Comparison of ENCODE assay signal across 10 mouse cellular contexts in the genomic region with DNA sequence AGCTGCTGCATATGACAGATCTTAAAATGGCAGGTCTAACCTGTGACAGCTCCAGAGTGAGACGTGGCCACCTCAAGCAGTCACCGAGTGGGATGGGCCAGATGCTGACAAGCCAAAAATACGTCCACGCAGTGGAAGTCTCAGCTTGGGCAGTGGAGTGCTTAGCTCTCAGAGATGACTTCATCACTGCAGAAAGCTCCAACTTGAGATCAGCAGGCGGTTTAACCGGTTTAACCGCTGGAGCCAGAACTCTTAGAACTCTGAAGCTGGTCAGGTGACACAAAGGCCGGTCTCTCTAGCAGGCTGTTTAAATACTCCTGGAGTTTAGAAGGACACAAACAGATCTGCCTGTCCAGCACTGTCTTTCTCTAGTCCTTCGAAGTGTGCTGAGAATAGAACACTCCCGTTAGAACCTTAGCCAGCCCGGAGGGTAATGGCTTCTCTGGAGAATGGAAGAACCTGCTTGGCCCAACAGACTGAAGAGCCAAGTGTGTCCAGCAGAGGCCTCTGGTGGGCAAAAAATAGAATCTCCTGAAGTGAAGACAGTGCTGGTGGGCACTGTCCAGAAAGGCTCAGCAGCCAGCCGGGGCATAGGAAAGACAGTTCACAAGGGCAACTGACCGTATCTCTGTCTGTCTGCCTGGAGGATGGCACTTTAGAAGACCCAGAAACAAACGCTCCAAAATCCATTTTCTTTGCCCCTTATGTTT. TPM values are rescaled to one million over a fixed set of nuclear protein-coding genes. Genes with fewer than 3 reads are reported as not detected.
A peak's percentile ranks its signal among the peaks of the same experiment; 100 is the strongest.
DNase-seq lines count a peak whose midpoint lies in the region; ATAC-seq lines count a peak whose summit lies in the region.
"Had no signal": no experiment of that assay in that cellular context is flagged by ENCODE, and none has a peak within 500 bp of the region (broad histone marks: within the 10 kb centered on the region; RNA-seq: fewer than 3 reads in every experiment).

No protein-coding gene starts in this region.

- WGBS in hindbrain, embryonic 10.5 days, result 76% methylated on average over 14 of the region's 14 CpGs
- 84% methylated on average over 14 of the region's 14 CpGs for WGBS in hindbrain, embryonic 13.5 days
- 73% methylated on average over 14 of the region's 14 CpGs for WGBS in embryonic facial prominence, embryonic 13.5 days
- 66% methylated on average over 14 of the region's 14 CpGs for WGBS in liver, embryonic 12.5 days (ENCODE audit: insufficient replicate concordance)

- H3K4me2 ChIP-seq in hindbrain, embryonic 13.5 days, result no peak overlapping the region
- H3K4me2 ChIP-seq in embryonic facial prominence, embryonic 13.5 days, result no peak overlapping the region
- H3K4me2 ChIP-seq in liver, embryonic 12.5 days, result no peak overlapping the region
- H3K4me2 ChIP-seq: limb, embryonic 15.5 days had no signal

- no peak overlapping the region for H3K9ac ChIP-seq in hindbrain, embryonic 13.5 days
- H3K9ac ChIP-seq in embryonic facial prominence, embryonic 13.5 days, result no peak overlapping the region
- no peak overlapping the region for H3K9ac ChIP-seq in liver, embryonic 12.5 days
- H3K9ac ChIP-seq: limb, embryonic 15.5 days had no signal

- peak overlapping the region; percentile 9; the same call in 1 of the 2 replicates for H3K27ac ChIP-seq in hindbrain, embryonic 10.5 days
- no peak overlapping the region for H3K27ac ChIP-seq in hindbrain, embryonic 13.5 days
- H3K27ac ChIP-seq in embryonic facial prominence, embryonic 13.5 days, result no peak overlapping the region; the same call in 1 of the 2 replicates
- H3K27ac ChIP-seq in liver, embryonic 12.5 days, result no peak overlapping the region
- H3K27ac ChIP-seq: limb, embryonic 15.5 days had no signal

- no peak for DNase-seq in hindbrain, embryonic 10.5 days (ENCODE audit: low spot score)
- DNase-seq in kidney, adult 9 months, result peak; percentile 15
- DNase-seq in lung, postnatal 4 days, result peak; percentile 71 to 83
- no peak for DNase-seq in left cerebral cortex, postnatal 10 days (ENCODE audit: extremely low spot score in 1 of 2, low spot score in 2 of 2)
- no peak for DNase-seq in cerebellum, postnatal 36 days
- DNase-seq: gastrocnemius, postnatal 14 days had no signal

- peaks cover 14% of the 10 kb centered on the region for H3K4me1 ChIP-seq in hindbrain, embryonic 10.5 days (replicated peaks)
- H3K4me1 ChIP-seq in hindbrain, embryonic 13.5 days (replicated peaks), result no peaks in the 10 kb centered on the region
- H3K4me1 ChIP-seq in embryonic facial prominence, embryonic 13.5 days, result no peaks in the 10 kb centered on the region
- H3K4me1 ChIP-seq in liver, embryonic 12.5 days, result no peaks in the 10 kb centered on the region
- H3K4me1 ChIP-seq: limb, embryonic 15.5 days had no signal

- H3K9me3 ChIP-seq in hindbrain, embryonic 10.5 days, result no peaks in the 10 kb centered on the region
- no peaks in the 10 kb centered on the region for H3K9me3 ChIP-seq in hindbrain, embryonic 13.5 days
- H3K9me3 ChIP-seq in embryonic facial prominence, embryonic 13.5 days, result no peaks in the 10 kb centered on the region
- no peaks in the 10 kb centered on the region for H3K9me3 ChIP-seq in liver, embryonic 12.5 days (replicated peaks)
- H3K9me3 ChIP-seq: limb, embryonic 15.5 days had no signal

- no peaks in the 10 kb centered on the region; the same call in 1 of the 2 replicates for H3K27me3 ChIP-seq in hindbrain, embryonic 10.5 days (ENCODE audit: insufficient read depth, poor library complexity, severe bottlenecking)
- H3K27me3 ChIP-seq in hindbrain, embryonic 13.5 days, result no peaks in the 10 kb centered on the region
- H3K27me3 ChIP-seq in embryonic facial prominence, embryonic 13.5 days, result no peaks in the 10 kb centered on the region
- no peaks in the 10 kb centered on the region for H3K27me3 ChIP-seq in liver, embryonic 12.5 days (replicated peaks)
- H3K27me3 ChIP-seq: limb, embryonic 15.5 days had no signal

- H3K4me3 ChIP-seq in hindbrain, embryonic 10.5 days, result no peak overlapping the region
- no peak overlapping the region for H3K4me3 ChIP-seq in hindbrain, embryonic 13.5 days
- no peak overlapping the region for H3K4me3 ChIP-seq in embryonic facial prominence, embryonic 13.5 days
- no peak overlapping the region for H3K4me3 ChIP-seq in liver, embryonic 12.5 days
- H3K4me3 ChIP-seq: limb, embryonic 15.5 days had no signal

- H3K36me3 ChIP-seq in hindbrain, embryonic 10.5 days, result no peaks in the 10 kb centered on the region
- no peaks in the 10 kb centered on the region for H3K36me3 ChIP-seq in hindbrain, embryonic 13.5 days
- no peaks in the 10 kb centered on the region for H3K36me3 ChIP-seq in embryonic facial prominence, embryonic 13.5 days
- H3K36me3 ChIP-seq in liver, embryonic 12.5 days, result no peaks in the 10 kb centered on the region
- H3K36me3 ChIP-seq: limb, embryonic 15.5 days had no signal

- intact Hi-C loops in left cerebral cortex, postnatal 10 days (cut with DNase I), result no loop called here

- no peak for ATAC-seq in hindbrain, embryonic 13.5 days (ENCODE audit: low FRiP score)
- peak; percentile 64; the same call in 1 of the 2 replicates for ATAC-seq in embryonic facial prominence, embryonic 13.5 days (ENCODE audit: insufficient number of reproducible peaks, insufficient read depth, low FRiP score, low TSS enrichment, low read depth)
- no peak for ATAC-seq in liver, embryonic 12.5 days

RNA-seq across cellular contexts. Expression of gene Fam189a1, which starts 57.0 kb away (rescaled TPM):
- polyA plus RNA-seq in hindbrain, embryonic 10.5 days (2016; fragmentation: Nextera tagmentation; extraction: Ambion mirVana), result 1.3 and 2.4 TPM in 2 replicates
- 8.5 and 8.7 TPM in 2 replicates for polyA plus RNA-seq in hindbrain, embryonic 13.5 days (2015; fragmentation: Nextera tagmentation; extraction: Ambion mirVana)
- polyA plus RNA-seq in embryonic facial prominence, embryonic 13.5 days (2015; fragmentation: Nextera tagmentation; extraction: Ambion mirVana), result 3.5 TPM in 2 replicates
- not detected in 2 replicates for polyA plus RNA-seq in liver, embryonic 12.5 days (2016; fragmentation: Nextera tagmentation; extraction: Ambion mirVana)
- 10 to 100 TPM; 52.2 to 59.0 TPM for total RNA-seq in left cerebral cortex, postnatal 10 days (2021)

Comparison
In these comparisons a context has a peak if more than half of its experiments do, and no peak if none do; other contexts are left out.
1. DNase-seq: peak in kidney, adult 9 months (single experiment) and lung, postnatal 4 days (2 of 2); none in hindbrain, embryonic 10.5 days (single experiment), left cerebral cortex, postnatal 10 days (0 of 2) and cerebellum, postnatal 36 days (0 of 2).